Mouse (Mus musculus) limb, embryonic 10.5 days (tissue): Measurements from ENCODE around the gene Gsta3. TPM values are rescaled to one million over a fixed set of nuclear protein-coding genes. Genes with fewer than 3 reads are reported as not detected.
"Not testable (repeated sequence)": the region's sequence is repeated elsewhere in the genome, so short reads cannot be mapped to it uniquely, and the experiment has no call there.

Experiments
- DNase-seq: peaks from one replicate; pipeline ENCODE4 v3.0.0-alpha.2; 2017; ENCODE audit warnings: low spot score
- H3K27ac ChIP-seq: fragments of 300-500 bp; sonication (generic); 2 replicates; pipeline ENCODE4 v1.5.1; 2016; ENCODE audit warnings: mild to moderate bottlenecking
- H3K27me3 ChIP-seq: fragments of 300-500 bp; sonication (generic); 2 replicates; pipeline ENCODE4 v1.6.1; 2016; ENCODE audit warnings: low read depth, mild to moderate bottlenecking; ENCODE audit not compliant: poor library complexity, severe bottlenecking
- H3K36me3 ChIP-seq: fragments of 300-500 bp; sonication (generic); 2 replicates; pipeline ENCODE4 v1.6.1; 2016; ENCODE audit warnings: mild to moderate bottlenecking, moderate library complexity
- H3K4me1 ChIP-seq: fragments of 300-500 bp; sonication (generic); 2 replicates; pipeline ENCODE4 v1.6.1; 2016
- H3K4me3 ChIP-seq: fragments of 300-500 bp; sonication (generic); 2 replicates; pipeline ENCODE4 v1.5.1; 2016; ENCODE audit warnings: mild to moderate bottlenecking, moderate library complexity
- H3K9me3 ChIP-seq: fragments of 300-500 bp; sonication (generic); replicated peaks from 2 replicates; pipeline ENCODE4 v1.6.1; 2016; ENCODE audit warnings: mild to moderate bottlenecking
- WGBS: fragments of 180-500 bp; shearing (Covaris S2); methylation state at CpG from one replicate; pipeline ENCODE4 v1.1.7; 2016; 5-methylcytosine and 5-hydroxymethylcytosine counted together
- polyA plus RNA-seq: library from polyadenylated mRNA; unstranded; fragments of >200 nt; fragmentation: Nextera tagmentation; extraction: Ambion mirVana; gene quantifications from 2 replicates; pipeline ENCODE4 v1.2.1, GENCODE M21; 2016

The Gsta3 gene
- polyA plus RNA-seq, 1 experiment from 2014 or later: not detected

DNA sequence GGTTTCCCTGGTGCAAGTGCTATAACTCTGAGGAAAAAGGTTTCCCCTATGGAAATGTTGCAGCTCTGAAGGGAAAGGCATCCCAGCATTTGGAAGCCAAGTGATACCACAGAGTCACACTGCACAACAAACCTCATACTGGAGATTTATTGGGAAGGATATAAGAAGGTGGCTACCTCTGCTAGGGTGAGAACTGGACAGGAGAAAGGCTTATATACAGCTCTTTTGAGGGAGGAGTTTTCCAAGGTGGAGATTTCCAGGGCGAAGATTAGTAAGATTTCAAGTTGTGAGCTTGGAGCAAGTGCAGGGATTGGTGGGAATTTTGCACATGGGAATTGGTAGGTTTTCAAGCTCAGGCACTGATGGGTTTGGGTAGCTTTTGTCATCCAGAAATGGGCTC, 707 bp downstream of the Gsta3 start:
- H3K27ac ChIP-seq: no peak overlapping the region
- WGBS: 88% methylated on average over 1 of the region's 1 CpGs

GRCm38 (mm10) chr1:21244290-21244960, 4.0 kb downstream of the Gsta3 start:
- Histone ChIP-seq H3K36me3 (no peaks in the 10 kb centered on the region), H3K9me3 (no peaks in the 10 kb centered on the region), H3K4me1 (no peaks in the 10 kb centered on the region), H3K4me3 (no peak overlapping the region), H3K27ac (no peak overlapping the region), H3K27me3 (no peaks in the 10 kb centered on the region)
- 78% methylated on average over 4 of the region's 4 CpGs for WGBS
- DNase-seq: no peak

More for the DNA sequence above, 707 bp downstream of the Gsta3 start:
- Histone ChIP-seq H3K4me3 (no peak overlapping the region), H3K4me1 (no peaks in the 10 kb centered on the region), H3K9me3 (no peaks in the 10 kb centered on the region), H3K36me3 (no peaks in the 10 kb centered on the region), H3K27me3 (no peaks in the 10 kb centered on the region)
- no peak for DNase-seq

DNA sequence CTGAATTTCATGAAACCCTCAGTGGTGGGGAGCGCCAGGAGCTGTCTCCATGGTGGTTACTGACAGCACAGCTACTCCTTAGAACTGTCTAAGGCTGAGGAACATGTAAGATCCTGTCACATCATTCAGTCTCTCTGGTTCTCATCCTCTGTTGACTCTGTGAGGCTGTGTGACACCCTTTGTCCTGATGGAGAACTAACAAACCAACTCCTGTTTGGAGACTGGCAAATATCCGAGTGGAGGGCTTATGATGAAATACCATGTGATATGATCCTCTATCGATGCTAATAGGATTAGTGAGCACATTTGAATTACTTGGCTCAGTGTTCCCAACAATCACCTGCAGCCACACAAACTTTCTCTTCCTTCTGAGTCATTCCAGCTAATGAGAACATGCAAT, 5.7 kb downstream of the Gsta3 start:
- no peaks in the 10 kb centered on the region for H3K36me3 ChIP-seq
- H3K4me3 ChIP-seq: no peak overlapping the region
- no peaks in the 10 kb centered on the region for H3K27me3 ChIP-seq
- no peak overlapping the region for H3K27ac ChIP-seq
- WGBS: 94% methylated on average over 3 of the region's 3 CpGs
- H3K4me1 ChIP-seq: no peaks in the 10 kb centered on the region
- DNase-seq: no peak
- no peaks in the 10 kb centered on the region for H3K9me3 ChIP-seq

GRCm38 (mm10) chr1:21247896-21248295, 7.5 kb downstream of the Gsta3 start:
- Histone ChIP-seq H3K36me3 (no peaks in the 10 kb centered on the region), H3K4me1 (no peaks in the 10 kb centered on the region), H3K27ac (no peak overlapping the region), H3K9me3 (no peaks in the 10 kb centered on the region), H3K4me3 (no peak overlapping the region), H3K27me3 (no peaks in the 10 kb centered on the region)
- DNase-seq: no peak

DNA sequence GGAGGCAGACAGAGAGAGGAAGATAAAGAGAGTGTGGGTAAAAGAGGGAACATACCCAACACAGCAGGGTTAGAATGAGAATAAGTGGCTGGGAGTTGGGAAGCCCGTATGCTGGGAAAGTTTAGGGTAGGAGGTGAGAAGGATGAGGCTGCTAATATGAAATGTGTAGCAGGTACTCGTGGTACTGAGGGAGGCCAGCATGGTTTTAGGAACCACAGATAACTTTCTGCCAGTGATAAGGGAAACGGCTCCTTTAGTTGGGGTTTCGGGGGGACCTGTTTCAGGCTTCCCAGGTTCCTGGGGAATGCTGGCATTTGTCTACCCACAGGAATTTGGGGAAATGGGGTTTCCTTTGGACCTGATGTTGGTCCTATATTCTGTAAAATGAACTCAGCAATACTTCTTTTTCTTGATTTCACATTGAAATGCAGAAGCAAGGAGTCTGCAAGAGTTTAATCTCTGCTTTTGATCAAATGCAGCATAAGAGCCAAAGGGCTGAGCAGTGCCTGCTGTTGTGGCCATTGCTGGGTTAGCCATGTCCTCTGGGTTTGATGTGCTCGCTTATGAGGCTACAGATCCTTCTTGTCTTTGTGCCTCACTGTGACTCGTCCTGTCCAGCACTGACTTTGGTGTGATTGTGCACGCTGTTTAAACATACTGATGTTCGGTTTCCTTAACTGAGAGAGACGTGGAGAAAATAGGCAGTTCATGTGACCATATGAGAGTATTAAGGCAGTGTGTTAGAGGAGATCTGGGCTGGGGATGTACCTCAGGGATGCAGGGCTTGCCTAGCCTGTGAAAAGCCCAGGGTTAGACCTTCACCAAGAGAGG, 8.4 kb downstream of the Gsta3 start:
- no peak for DNase-seq
- no peaks in the 10 kb centered on the region for H3K4me1 ChIP-seq
- H3K27ac ChIP-seq: no peak overlapping the region
- H3K27me3 ChIP-seq: no peaks in the 10 kb centered on the region
- no peak overlapping the region for H3K4me3 ChIP-seq
- H3K36me3 ChIP-seq: no peaks in the 10 kb centered on the region
- WGBS: 88% methylated on average over 9 of the region's 9 CpGs
- no peaks in the 10 kb centered on the region for H3K9me3 ChIP-seq

- DNase-seq: no peak
- Histone ChIP-seq H3K4me3 (no peak overlapping the region), H3K9me3 (no peaks in the 10 kb centered on the region), H3K4me1 (no peaks in the 10 kb centered on the region), H3K27me3 (no peaks in the 10 kb centered on the region), H3K27ac (no peak overlapping the region), H3K36me3 (no peaks in the 10 kb centered on the region)
- WGBS: 68% methylated on average over 6 of the region's 6 CpGs
Observed at GRCm38 (mm10) chr1:21251661-21252060, 11.3 kb downstream of the Gsta3 start.

DNA sequence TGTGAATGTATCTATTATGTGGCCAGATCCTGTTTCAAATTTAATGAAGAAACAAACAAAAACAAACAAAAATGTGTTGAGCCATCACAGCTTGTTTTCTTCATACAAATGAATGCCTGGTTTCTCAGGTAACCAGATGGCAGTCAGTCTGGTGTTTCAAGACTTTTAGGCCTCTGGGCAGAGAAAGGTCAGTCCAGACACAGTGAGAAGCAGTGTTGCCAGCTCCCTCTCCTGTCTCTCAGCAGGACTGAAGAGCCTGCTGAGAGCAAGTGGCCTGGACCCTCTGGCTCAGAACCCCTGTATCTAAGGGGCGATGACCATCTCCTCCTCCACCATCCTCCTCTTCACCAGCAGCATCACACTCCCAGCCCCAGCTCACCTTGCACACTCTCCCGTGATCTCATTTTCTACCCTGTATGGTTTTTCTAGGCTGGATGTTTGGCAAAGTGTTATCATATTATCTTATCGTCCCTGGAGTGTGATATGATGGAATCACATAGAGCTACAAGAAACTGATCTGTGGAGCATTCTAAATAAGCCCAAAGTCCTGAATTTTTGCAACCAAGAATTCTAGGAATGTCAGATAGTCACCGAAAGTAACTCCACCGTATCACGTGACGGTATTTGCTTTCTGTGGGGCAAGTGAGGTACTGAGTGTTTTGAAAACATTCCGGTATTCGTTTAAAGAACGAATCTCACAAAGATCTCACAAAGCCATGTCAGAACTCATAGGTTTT, 12.3 kb downstream of the Gsta3 start:
- Histone ChIP-seq H3K36me3 (no peaks in the 10 kb centered on the region), H3K4me3 (no peak overlapping the region), H3K27me3 (no peaks in the 10 kb centered on the region), H3K9me3 (no peaks in the 10 kb centered on the region), H3K4me1 (no peaks in the 10 kb centered on the region), H3K27ac (no peak overlapping the region)
- DNase-seq: no peak
- 91% methylated on average over 10 of the region's 10 CpGs for WGBS

- DNase-seq: no peak
- no peak overlapping the region for H3K27ac ChIP-seq
- no peaks in the 10 kb centered on the region for H3K36me3 ChIP-seq
- no peak overlapping the region for H3K4me3 ChIP-seq
- no peaks in the 10 kb centered on the region for H3K27me3 ChIP-seq
- H3K4me1 ChIP-seq: no peaks in the 10 kb centered on the region
- no peaks in the 10 kb centered on the region for H3K9me3 ChIP-seq
- 90% methylated on average over 1 of the region's 1 CpGs for WGBS
Observed at GRCm38 (mm10) chr1:21253303-21253650, 12.9 kb downstream of the Gsta3 start.

- WGBS: 80% methylated on average over 4 of the region's 4 CpGs
- Histone ChIP-seq H3K27me3 (no peaks in the 10 kb centered on the region), H3K9me3 (no peaks in the 10 kb centered on the region), H3K27ac (no peak overlapping the region), H3K4me1 (no peaks in the 10 kb centered on the region), H3K4me3 (no peak overlapping the region), H3K36me3 (no peaks in the 10 kb centered on the region)
- DNase-seq: no peak
Observed at GRCm38 (mm10) chr1:21253856-21254255, 13.5 kb downstream of the Gsta3 start.

GRCm38 (mm10) chr1:21255625-21256345, 15.4 kb downstream of the Gsta3 start:
- no peaks in the 10 kb centered on the region for H3K4me1 ChIP-seq
- no peak for DNase-seq
- no peak overlapping the region for H3K4me3 ChIP-seq
- H3K9me3 ChIP-seq: no peaks in the 10 kb centered on the region
- H3K27ac ChIP-seq: no peak overlapping the region
- H3K27me3 ChIP-seq: no peaks in the 10 kb centered on the region
- H3K36me3 ChIP-seq: no peaks in the 10 kb centered on the region
- WGBS: 96% methylated on average over 7 of the region's 7 CpGs

DNA sequence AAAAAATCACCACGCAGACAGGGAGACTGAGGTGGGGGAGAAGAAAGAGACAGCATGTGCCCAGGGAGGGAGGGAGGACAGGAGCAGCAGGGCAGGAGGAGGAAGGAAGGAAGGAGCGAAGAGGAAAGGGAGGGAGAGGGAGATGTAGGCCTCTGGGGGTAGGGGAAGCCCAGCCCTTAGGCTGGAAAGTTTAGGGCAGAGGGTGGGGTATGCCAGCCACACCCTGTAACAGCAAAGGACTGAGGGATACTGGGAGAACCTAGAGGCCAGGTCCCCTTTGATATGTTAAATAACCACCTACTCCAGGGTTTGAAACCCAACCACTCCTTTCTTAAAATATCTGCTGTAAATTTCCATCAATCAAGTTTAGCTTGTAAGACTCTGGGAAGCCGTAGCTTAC, 16.0 kb downstream of the Gsta3 start:
- H3K27ac ChIP-seq: no peak overlapping the region
- H3K36me3 ChIP-seq: no peaks in the 10 kb centered on the region
- no peaks in the 10 kb centered on the region for H3K9me3 ChIP-seq
- no peak for DNase-seq
- H3K4me1 ChIP-seq: no peaks in the 10 kb centered on the region
- H3K27me3 ChIP-seq: no peaks in the 10 kb centered on the region
- whole genome bisulfite sequencing: 65% methylated on average over 3 of the region's 3 CpGs
- no peak overlapping the region for H3K4me3 ChIP-seq

- Histone ChIP-seq H3K27ac (no peak overlapping the region), H3K9me3 (no peaks in the 10 kb centered on the region), H3K36me3 (no peaks in the 10 kb centered on the region), H3K4me3 (no peak overlapping the region), H3K27me3 (no peaks in the 10 kb centered on the region), H3K4me1 (no peaks in the 10 kb centered on the region)
- no peak for DNase-seq
- 74% methylated on average over 5 of the region's 5 CpGs for WGBS
Observed at GRCm38 (mm10) chr1:21256871-21257270, 16.5 kb downstream of the Gsta3 start.

DNA sequence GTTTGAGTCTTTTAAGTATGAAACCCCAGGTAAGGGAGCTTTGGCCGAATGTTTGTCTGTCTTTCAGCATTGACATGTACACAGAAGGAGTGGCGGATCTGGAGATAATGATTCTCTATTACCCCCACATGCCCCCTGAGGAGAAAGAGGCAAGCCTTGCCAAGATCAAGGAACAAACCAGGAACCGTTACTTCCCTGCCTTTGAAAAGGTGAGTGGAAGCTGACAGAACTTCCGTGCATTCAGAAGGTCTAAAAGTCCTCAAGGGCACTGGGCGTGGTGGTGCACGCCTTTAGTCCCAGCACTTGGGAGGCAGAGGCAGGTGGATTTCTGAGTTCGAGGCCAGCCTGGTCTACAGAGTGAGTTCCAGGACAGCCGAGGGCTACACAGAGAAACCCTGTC, 19.6 kb downstream of the Gsta3 start:
- 88% methylated on average over 8 of the region's 8 CpGs for WGBS

More for the DNA sequence above, 19.6 kb downstream of the Gsta3 start:
- H3K9me3 ChIP-seq, H3K27me3 ChIP-seq, H3K36me3 ChIP-seq, H3K27ac ChIP-seq, H3K4me3 ChIP-seq, DNase-seq, H3K4me1 ChIP-seq: not testable (repeated sequence)
